Mouse (Mus musculus) liver, postnatal 0 days (tissue): ENCODE results near the gene Slc25a38. TPM values are rescaled to one million over a fixed set of nuclear protein-coding genes. Genes with fewer than 3 reads are reported as not detected.
A peak's percentile ranks its signal among the peaks of the same experiment; 100 is the strongest.

Experiments
- ATAC-seq: fragments of 200-750 bp; cut with Nextera tagmentation; 2 replicates; pipeline ENCODE4 v1.8.0; 2017; ENCODE audit warnings: mild to moderate bottlenecking, moderate library complexity
- DNase-seq: peaks from one replicate; pipeline ENCODE4 v3.0.0-alpha.2; 2016
- H3K27ac ChIP-seq: fragments of 300-500 bp; sonication (generic); 2 replicates; pipeline ENCODE4 v1.5.1; 2014; ENCODE audit warnings: antibody characterized with exemption, moderate library complexity, mild to moderate bottlenecking, low read depth
- H3K27me3 ChIP-seq: fragments of 300-500 bp; sonication (generic); 2 replicates; pipeline ENCODE4 v1.6.1; 2014; ENCODE audit warnings: low read length, control low read depth, mixed read lengths; ENCODE audit not compliant: insufficient read depth
- H3K36me3 ChIP-seq: fragments of 300-500 bp; sonication (generic); replicated peaks from 2 replicates; pipeline ENCODE4 v1.6.1; 2014; ENCODE audit warnings: mild to moderate bottlenecking, control low read depth, low read length, moderate library complexity, mixed read lengths; ENCODE audit not compliant: insufficient read depth
- H3K4me1 ChIP-seq: fragments of 300-500 bp; sonication (generic); 2 replicates; pipeline ENCODE4 v1.6.1; 2014; ENCODE audit warnings: antibody characterized with exemption, mild to moderate bottlenecking, control low read depth; ENCODE audit not compliant: insufficient read depth
- H3K4me2 ChIP-seq: fragments of 300-500 bp; sonication (generic); 2 replicates; pipeline ENCODE4 v1.6.1; 2014; ENCODE audit warnings: low read depth, mild to moderate bottlenecking, low read length, moderate library complexity, mixed read lengths
- H3K4me3 ChIP-seq: fragments of 300-500 bp; sonication (generic); 2 replicates; pipeline ENCODE4 v1.5.1; 2014; ENCODE audit warnings: low read depth, low read length
- H3K9ac ChIP-seq: fragments of 300-500 bp; sonication (generic); replicated peaks from 2 replicates; pipeline ENCODE4 v1.6.1; 2014; ENCODE audit warnings: mild to moderate bottlenecking, moderate library complexity
- H3K9me3 ChIP-seq: fragments of 300-500 bp; sonication (generic); 2 replicates; pipeline ENCODE4 v1.6.1; 2016; ENCODE audit warnings: mild to moderate bottlenecking, control low read depth, low read length, mixed read lengths
- CTCF ChIP-seq: sonication (generic); IDR thresholded peaks from 2 replicates; pipeline ENCODE4 v1.5.1; 2016; ENCODE audit warnings: antibody characterized with exemption, low read depth
- EP300 ChIP-seq: IDR thresholded peaks from 2 replicates; pipeline ENCODE4 v1.6.1; 2016; ENCODE audit warnings: antibody characterized with exemption, low read depth, mild to moderate bottlenecking
- WGBS: fragments of 180-500 bp; shearing (Covaris S2); extraction: QIAGEN DNeasy Blood & Tissue Kit; methylation state at CpG from one replicate; pipeline ENCODE4 v1.1.7; 2014; ENCODE audit not compliant: insufficient replicate concordance; 5-methylcytosine and 5-hydroxymethylcytosine counted together
- polyA plus RNA-seq: library from polyadenylated mRNA; unstranded; fragments of >200 nt; fragmentation: Nextera tagmentation; extraction: Ambion mirVana; gene quantifications from 2 replicates; pipeline ENCODE4 v1.2.1, GENCODE M21; 2015

Gene Slc25a38
- polyA plus RNA-seq, 1 experiment from 2014 or later = 48.9 TPM

DNA sequence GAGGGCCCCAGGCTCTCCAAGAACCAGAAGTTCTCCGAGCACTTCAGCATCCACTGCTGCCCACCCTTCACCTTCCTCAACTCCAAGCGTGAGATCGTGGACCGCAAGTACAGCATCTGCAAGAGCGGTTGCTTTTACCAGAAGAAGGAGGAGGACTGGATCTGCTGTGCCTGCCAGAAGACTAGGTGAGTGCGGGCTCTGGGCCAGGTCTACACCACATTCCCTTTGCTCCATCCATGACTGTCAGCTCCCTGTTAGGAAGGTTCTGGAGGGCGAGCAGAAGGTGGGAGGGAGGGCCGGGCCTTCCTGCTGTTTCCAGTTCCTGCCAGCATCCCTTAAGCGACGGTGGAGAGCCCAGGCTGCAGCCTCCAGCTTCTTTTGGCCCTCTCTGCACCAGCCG, 57.7 kb downstream of the Slc25a38 start:
- WGBS = 61% methylated on average over 11 of the region's 11 CpGs
- Histone ChIP-seq H3K27ac (no peak overlapping the region), H3K4me3 (no peak overlapping the region), H3K4me2 (no peak overlapping the region), H3K27me3 (0 out of 2 replicates have a peak, but pooled peaks cover 3% of the 10 kb centered on the region), H3K9ac (no peak overlapping the region), H3K4me1 (no peaks in the 10 kb centered on the region), H3K9me3 (peaks cover 5% of the 10 kb centered on the region; the same call in 1 of the 2 replicates), H3K36me3 (no peaks in the 10 kb centered on the region)
- DNase-seq (no peak), ATAC-seq (no peak)
- TF ChIP-seq CTCF (no peak), EP300 (no peak)

DNA sequence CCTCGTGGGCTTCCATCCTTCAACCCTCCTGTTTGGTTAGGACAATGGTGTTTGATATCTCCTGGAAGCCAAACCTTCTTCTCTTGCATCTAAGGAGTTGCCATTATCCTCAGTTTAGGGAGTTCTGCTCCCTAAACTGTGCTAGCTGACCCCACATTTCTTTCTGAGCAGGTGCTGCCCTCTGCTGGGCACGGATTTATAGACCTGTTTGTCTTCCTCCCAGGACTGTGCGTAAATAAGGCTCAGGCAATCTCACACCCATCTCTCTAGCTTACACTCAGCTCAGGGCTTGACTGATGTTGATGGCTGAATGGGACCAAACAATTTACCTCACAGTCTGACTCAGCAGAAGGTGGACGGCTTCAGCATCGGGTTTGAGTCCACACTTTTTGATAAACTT, 61.1 kb downstream of the Slc25a38 start:
- H3K27ac ChIP-seq = no peak overlapping the region
- TF ChIP-seq EP300 (no peak), CTCF (peak; percentile 82)
- no peak overlapping the region for H3K4me3 ChIP-seq
- 0 out of 2 replicates have a peak, but pooled peaks cover 3% of the 10 kb centered on the region for H3K27me3 ChIP-seq
- peak; percentile 74 for DNase-seq
- H3K4me1 ChIP-seq = no peaks in the 10 kb centered on the region
- no peak overlapping the region for H3K9ac ChIP-seq
- WGBS = 33% methylated on average over 5 of the region's 5 CpGs
- ATAC-seq = 0 out of 2 replicates have a peak, but pooled peaks have one; percentile 49
- peaks cover 5% of the 10 kb centered on the region; the same call in 1 of the 2 replicates for H3K9me3 ChIP-seq
- no peak overlapping the region for H3K4me2 ChIP-seq
- no peaks in the 10 kb centered on the region for H3K36me3 ChIP-seq

Other genes starting within 250 kb of the Slc25a38 start
- gene Wdr48, start 215.5 kb upstream of the Slc25a38 start, polyA plus RNA-seq = 9.8 and 13.9 TPM in 2 replicates
- gene Gorasp1, start 172.8 kb upstream of the Slc25a38 start, polyA plus RNA-seq = 6.8 and 8.8 TPM in 2 replicates
- gene Ttc21a, start 172.8 kb upstream of the Slc25a38 start, polyA plus RNA-seq = 0.09 and 0.22 TPM in 2 replicates
- gene Csrnp1, start 125.7 kb upstream of the Slc25a38 start, polyA plus RNA-seq = 2.9 and 3.4 TPM in 2 replicates
- gene Xirp1, start 86.8 kb upstream of the Slc25a38 start, polyA plus RNA-seq = 0.13 TPM in 2 replicates
- 1.8 and 2.2 TPM in 2 replicates for gene Cx3cr1, start 40.5 kb upstream of the Slc25a38 start, polyA plus RNA-seq
- not detected in 2 replicates for gene Ccr8, start 18.3 kb upstream of the Slc25a38 start, polyA plus RNA-seq
- 681 and 692 TPM in 2 replicates for gene Rpsa, start 17.3 kb downstream of the Slc25a38 start, polyA plus RNA-seq
- gene Mobp, start 39.3 kb downstream of the Slc25a38 start, polyA plus RNA-seq = not detected in 2 replicates
- 0.09 TPM in 1 of 2 replicates, not detected in the other for gene Myrip, start 191.1 kb downstream of the Slc25a38 start, polyA plus RNA-seq